Mouse (Mus musculus) kidney, adult 18-20 months (tissue): Measurements from ENCODE around the gene Rfx5.
"Not testable (repeated sequence)": the region's sequence is repeated elsewhere in the genome, so short reads cannot be mapped to it uniquely, and the experiment has no call there.

ENCODE experiments used
- DNase-seq: peaks from one replicate; pipeline ENCODE4 v3.0.0; 2021

Rfx5 gene

GRCm38 (mm10) chr3:94936147-94936546, 17.7 kb upstream of the Rfx5 start:
- DNase-seq = not testable (repeated sequence)

DNA sequence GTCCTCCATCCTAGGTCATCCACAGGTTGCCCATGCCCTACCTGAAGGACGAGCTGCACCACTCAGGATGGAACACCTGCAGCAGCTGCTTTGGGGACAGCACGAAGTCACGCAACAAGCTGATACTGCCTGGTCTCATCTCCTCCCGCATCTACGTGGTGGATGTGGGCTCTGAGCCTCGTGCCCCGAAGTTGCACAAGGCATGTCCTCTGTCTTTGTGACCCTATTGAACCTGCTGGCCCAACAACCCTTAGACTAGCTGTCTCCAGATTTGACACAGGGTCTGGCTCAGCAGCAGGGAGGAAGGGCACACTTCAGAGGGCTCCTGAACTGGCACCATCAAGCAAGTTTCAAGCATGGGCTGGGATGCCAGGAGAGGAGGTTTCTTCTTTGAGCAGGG, 16.7 kb upstream of the Rfx5 start:
- not testable (repeated sequence) for DNase-seq

GRCm38 (mm10) chr3:94940033-94940432, 13.8 kb upstream of the Rfx5 start:
- DNase-seq = peak; percentile 47

DNA sequence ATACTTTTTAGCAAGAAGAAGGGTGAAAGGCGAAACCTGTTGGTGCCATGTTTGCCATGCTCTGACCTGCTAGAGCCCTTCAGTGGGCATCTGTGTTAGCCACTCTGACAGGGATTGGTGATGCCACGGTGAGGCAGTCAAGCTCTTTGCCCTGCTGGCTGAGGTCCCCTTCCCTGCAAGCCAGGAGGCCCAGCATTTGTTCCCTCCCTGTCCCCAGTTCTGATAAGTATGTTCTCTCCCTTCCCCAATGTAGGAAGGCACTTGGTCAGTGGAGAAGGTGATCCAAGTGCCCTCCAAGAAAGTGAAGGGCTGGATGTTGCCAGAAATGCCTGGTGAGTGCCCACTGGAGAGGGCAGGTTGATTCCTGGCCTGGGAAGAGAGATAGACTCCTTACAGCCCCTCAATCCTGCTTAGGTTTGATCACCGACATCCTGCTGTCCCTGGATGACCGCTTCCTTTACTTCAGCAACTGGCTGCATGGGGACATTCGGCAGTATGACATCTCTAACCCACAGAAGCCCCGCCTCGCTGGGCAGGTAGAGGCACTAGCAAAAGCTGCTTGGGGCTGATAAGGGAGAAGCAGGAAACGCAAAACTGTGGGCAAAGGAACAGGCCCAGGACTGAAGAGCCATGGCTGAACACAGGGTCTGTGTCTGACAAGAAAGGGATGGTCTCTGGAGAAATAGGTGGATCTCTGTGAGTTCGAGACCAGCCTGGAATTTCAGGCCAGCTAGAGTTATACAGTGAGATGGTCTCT, 11.5 kb upstream of the Rfx5 start:
- DNase-seq = not testable (repeated sequence)

GRCm38 (mm10) chr3:94943706-94944105, 10.2 kb upstream of the Rfx5 start:
- DNase-seq = peak; percentile 39

GRCm38 (mm10) chr3:94948066-94948614, 5.7 kb upstream of the Rfx5 start:
- no peak for DNase-seq

- DNase-seq = peak; percentile 55
Measured at GRCm38 (mm10) chr3:94949645-94950044, 4.2 kb upstream of the Rfx5 start.

GRCm38 (mm10) chr3:94952806-94953205, 1.1 kb upstream of the Rfx5 start:
- peak; percentile 43 for DNase-seq

DNA sequence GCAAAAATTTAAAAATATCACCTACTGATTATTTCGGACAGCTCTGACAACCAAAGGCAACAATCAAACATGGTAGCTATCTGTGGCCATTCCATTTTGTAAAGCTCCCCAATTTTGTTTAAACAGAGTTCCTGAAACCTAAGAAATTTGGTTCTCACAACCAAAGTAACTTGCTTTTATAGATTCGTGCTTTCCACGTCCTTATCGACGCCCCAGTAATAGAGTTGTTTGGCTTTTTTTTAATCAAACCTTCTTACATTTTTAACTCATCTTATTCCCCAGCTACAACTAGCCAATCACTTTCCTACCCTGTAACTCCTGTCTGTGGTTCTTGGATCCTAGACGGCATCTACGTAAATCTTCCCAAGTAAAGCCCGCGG, 501 bp upstream of the Rfx5 start:
- DNase-seq = no peak

DNA sequence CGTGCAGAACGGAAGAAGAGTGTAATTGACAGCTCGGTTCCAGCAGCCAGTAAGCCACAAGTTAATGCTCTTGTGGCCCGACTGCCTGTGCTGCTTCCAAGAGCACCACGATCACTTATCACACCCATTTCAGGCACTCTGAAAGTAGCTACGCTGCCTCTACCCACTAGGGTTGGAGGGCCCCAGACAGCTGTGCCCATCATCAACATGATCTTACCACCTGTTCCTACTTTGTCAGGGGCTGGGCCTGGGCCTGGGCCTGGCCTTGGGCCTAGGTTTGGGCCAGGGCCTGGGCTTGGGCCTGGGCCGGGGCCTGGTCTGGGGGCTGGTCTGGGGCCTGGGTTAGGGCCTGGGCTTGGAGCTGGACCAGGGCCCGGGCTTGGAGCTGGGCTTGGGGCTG, 4.4 kb downstream of the Rfx5 start:
- DNase-seq = no peak

GRCm38 (mm10) chr3:94959871-94960270, 6.0 kb downstream of the Rfx5 start:
- DNase-seq = no peak

- DNase-seq = no peak
Measured at GRCm38 (mm10) chr3:94960322-94960721, 6.4 kb downstream of the Rfx5 start.

GRCm38 (mm10) chr3:94964989-94965388, 11.1 kb downstream of the Rfx5 start:
- DNase-seq = no peak

- no peak for DNase-seq
Measured at GRCm38 (mm10) chr3:94965878-94966277, 12.0 kb downstream of the Rfx5 start.

DNA sequence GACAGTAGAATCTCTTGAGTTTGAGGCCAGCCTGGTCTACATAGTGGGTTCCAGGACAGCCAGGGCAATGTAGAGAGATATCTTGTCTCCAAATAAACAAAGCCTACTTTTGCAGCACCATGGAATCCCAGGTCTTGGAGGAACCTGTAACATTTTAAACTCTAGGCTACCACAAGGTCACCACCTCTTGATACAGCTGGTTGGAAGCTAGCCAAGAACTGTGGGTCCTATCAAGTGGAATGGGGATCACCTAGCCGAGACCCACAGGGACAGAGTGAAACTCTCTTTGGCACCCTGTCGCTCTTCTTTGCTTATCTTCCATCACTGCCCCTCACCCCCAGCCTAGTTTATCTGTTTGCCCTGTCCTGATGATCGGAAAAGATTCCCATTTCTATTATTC, 18.7 kb downstream of the Rfx5 start:
- DNase-seq = no peak

GRCm38 (mm10) chr3:94973620-94974019, 19.7 kb downstream of the Rfx5 start:
- DNase-seq = no peak

DNA sequence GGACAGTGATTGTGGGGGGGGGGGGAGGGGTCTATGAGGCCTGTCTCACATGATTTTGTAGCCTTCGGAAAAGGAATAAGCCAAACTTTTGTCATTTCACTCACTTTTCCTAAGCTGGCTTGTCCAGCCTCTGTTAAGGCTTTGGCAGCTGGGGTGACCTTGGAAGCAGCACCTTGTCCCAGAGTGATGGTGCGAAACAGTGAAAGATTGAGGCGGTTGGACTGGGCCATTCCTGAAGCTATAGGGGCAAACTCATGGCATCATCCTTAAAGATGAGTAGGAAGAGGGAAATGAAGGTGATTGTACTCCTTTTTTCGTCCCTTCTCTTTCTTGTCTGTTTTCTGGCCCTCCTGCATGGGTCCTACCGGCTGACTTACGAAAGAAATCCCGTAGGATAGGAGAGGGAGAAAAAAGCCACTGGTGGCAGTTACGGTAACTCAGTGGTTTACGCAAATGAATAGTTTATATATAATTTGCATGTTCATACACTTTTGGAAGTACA, 20.2 kb downstream of the Rfx5 start:
- DNase-seq = no peak

DNA sequence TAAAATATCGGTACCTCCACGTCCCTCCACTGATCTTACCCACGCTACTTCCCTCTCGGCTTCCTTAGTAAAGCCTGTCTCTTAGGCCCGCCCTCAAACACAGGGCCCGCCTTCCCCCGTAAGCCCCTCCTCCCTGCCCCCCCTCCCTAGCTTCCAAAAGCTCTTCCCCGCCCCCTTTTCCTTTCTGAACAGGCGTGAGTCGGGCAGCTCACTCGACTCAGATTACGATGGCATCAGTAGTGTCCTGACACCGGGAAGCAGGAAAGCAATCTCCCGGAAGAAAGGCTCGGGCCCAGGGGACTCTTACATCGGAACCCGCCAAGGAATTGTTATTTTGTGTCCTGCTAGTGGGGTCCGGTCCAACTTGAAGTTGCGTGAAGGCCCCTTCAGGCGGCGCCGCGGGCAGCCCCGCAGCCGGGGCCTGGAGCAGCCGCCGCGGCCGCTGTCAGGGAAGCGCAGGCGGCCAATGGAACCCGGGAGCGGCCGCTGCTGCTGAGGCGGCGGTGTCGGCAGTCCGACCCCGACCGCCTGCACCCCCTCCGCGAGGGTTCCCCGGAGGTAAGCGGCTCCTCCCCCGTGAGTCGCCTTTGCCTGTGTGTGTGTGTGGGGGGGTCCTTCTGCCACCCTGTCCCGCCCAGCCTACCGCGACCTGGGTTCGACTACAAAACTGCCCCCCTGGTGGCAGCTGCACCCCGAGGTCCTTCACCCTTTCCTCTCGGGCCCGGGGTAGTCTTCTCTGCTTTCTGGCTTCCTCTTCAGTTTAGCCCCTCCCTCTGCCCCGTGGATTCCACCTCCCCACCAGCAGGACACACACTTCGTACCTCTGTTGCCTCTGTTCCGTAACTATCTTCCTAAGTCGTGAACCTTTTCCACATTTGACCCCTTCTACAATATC, 20.9 kb downstream of the Rfx5 start, which contains the start of gene Pi4kb:
TSS of gene Pi4kb (plus strand) at position 204 of the 895 bp plus-strand sequence.
- DNase-seq = peak; percentile 92

GRCm38 (mm10) chr3:94984312-94984711, 30.4 kb downstream of the Rfx5 start:
- DNase-seq = no peak

- no peak for DNase-seq
Measured at GRCm38 (mm10) chr3:94985513-94985912, 31.6 kb downstream of the Rfx5 start.

GRCm38 (mm10) chr3:94987578-94987977, 33.7 kb downstream of the Rfx5 start:
- DNase-seq = no peak

DNA sequence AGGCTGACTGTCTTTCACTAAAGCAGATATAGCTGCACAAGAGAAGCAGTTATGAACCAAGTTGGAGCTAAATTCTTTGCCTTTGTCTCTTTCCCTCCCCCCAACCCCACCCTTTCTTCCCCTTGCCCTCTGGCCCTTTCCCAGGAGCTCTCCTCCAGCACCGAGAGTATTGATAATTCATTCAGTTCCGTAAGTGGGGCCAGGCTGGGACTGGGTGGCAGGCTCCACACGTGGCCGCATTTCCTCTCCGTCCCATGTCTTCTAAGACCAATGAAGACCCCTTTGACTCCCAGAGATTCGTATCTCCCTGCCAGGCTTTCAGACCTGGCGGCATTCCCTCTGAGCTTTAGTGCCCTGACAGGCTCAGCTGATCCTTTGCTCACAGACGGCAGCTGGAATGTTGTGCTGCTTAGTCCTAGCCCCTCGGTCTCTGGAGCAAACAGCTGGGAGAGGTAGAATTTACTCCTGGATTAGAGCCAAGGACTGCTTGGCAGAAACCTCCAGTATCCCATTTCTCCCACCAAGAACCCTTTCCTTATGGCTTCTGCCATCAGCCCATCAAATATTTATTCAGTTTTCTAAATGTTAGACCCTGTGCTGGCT, 35.4 kb downstream of the Rfx5 start:
- DNase-seq = no peak

- DNase-seq = peak; percentile 82
Measured at GRCm38 (mm10) chr3:94996946-94997345, 43.1 kb downstream of the Rfx5 start.
